Mouse (Mus musculus) B cell, adult 67 days (primary cell): ENCODE results near the gene Wnt2. TPM values are rescaled to one million over a fixed set of nuclear protein-coding genes. Genes with fewer than 3 reads are reported as not detected.

Experiments used
- total RNA-seq, 2 experiments: library from RNA; stranded (reverse); gene quantifications; 4 replicates each; pipeline ENCODE4 v1.2.4; 2023

The Wnt2 gene
- not detected for total RNA-seq

DNA sequence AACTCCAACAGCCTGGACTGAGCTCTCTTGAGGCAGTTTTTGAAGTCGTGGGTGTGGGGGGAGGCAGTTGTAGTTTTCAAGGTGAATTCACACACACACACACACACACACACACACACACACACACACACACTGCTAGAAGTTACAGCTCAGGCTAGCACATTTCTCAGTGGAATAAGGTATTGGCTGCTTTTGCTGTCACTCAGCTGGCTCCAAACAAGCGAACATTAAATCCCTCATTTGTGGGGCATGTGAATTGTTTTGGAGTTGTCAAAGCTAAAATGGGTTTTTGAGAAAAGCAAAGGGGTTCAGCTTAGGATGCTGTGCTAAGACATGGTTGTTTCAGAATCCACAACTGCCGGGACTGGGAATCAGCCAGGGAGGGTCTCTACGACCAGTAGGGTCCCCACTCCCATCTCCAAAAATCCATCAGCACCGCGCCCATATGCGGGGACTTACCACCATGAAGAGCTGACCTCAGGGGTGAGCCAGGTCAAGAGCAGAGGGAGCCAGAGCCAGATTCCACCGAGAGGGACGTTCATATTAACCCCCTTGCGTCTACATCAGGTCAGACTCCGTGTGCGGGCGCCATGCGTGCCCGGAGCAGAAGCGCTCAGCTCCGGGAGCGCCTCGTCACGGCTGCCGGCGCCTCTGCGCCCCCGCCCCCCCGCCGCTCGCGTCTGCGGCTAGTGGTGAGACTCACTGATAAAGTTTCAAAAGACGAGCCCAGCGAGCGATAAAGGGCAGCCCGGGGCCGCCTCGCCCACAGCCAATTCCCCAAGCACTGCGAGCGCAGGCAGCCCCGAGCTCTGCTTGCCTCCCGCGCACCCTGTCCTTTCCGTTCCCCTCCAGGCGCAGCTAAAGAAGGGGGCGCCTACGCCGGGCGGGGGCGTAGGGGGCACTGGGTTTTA is at the start of gene Wnt2:
Gene Wnt2, minus strand, starts transcription at position 840 of the 911 bp plus-strand sequence.

Other genes with a start within 250 kb of the Wnt2 start
- not detected for gene Asz1, start 78.5 kb upstream of the Wnt2 start, total RNA-seq
- not detected for gene Cftr, start 140.1 kb upstream of the Wnt2 start, total RNA-seq